Mouse (Mus musculus): ENCODE results near the gene Cav1. TPM values are rescaled to one million over a fixed set of nuclear protein-coding genes. Genes with fewer than 3 reads are reported as not detected.

The Cav1 gene
- polyA plus RNA-seq, 1 experiment: 610 TPM

DNA sequence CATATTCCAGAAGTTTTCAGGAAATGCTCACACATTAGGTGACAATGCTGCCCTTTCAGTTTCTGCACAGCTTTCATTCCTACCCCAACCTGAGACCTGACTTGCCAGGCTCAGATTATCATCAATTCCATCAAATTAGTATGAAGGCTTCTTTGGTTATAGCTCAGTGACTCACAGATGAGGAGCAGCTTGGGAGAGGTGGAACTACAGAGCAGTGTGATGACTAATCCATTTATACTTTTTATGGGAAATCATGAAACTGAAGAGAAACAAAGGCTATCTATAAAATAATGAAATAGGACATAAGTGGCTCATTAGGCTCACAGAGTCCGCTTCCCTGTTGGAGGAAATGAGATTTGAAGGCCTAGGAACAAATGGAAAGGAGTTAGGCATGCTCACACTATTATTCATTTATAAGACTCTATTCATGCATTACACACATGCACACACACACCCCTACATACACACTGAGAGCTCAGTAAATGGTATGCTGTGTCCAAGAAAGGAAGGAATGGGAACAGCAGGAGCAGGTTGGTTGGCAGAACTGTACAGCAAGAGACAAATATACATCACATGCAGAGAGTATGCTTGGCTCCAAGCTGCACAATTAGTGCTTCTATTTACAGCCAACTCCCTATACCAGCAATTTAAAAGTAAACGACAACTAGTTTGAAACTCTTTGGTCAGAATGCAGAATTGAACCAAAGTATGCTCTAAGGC lies 82.0 kb downstream of the Cav1 start:
- TF ChIP-seq CTCF (IDR thresholded peaks at IDR 0.05; ENCODE audit: borderline replicate concordance, insufficient read depth, low read length) (no peak), POLR2A (IDR thresholded peaks at IDR 0.05; ENCODE audit: low read depth, low read length) (no peak)
- peaks cover 8% of the 10 kb centered on the region for H3K4me1 ChIP-seq (ENCODE audit: control insufficient read depth, insufficient read depth, low read length)
- H3K4me3 ChIP-seq (ENCODE audit: insufficient read depth, low read length): no peak overlapping the region
- H3K27ac ChIP-seq (ENCODE audit: insufficient read depth, low read length): peak overlapping the region; percentile 40; the same call in 1 of the 2 replicates

Other genes starting within 250 kb of the Cav1 start
- 94.4 and 136 TPM in 2 replicates for gene Tes, start 241.2 kb upstream of the Cav1 start, polyA plus RNA-seq (2011; ENCODE audit: insufficient read length, low read depth, missing spikeins)
- 45.6 and 74.2 TPM in 2 replicates for gene Cav2, start 25.1 kb upstream of the Cav1 start, polyA plus RNA-seq (2011; ENCODE audit: insufficient read length, low read depth, missing spikeins)
- gene Met, start 157.5 kb downstream of the Cav1 start, polyA plus RNA-seq (2011; ENCODE audit: insufficient read length, low read depth, missing spikeins): 14.7 TPM in 2 replicates

Measured in embryonic fibroblast, embryonic 13.5 days (primary cell).